Mouse (Mus musculus) spleen, adult 12 weeks (tissue): ENCODE results near the gene Ube2dnl2.

Source experiments
- DNase-seq: peaks from one replicate; pipeline ENCODE4 v3.0.0; 2022; ENCODE audit warnings: low spot score

Ube2dnl2 gene

GRCm38 (mm10) chrX:114907282-114907681 is at the start of gene Ube2dnl2:
Gene Ube2dnl2, plus strand, starts transcription at chrX:114907582.
- no peak for DNase-seq

GRCm38 (mm10) chrX:114895489-114895888 is 11.9 kb upstream of the Ube2dnl2 start:
- DNase-seq: no peak

GRCm38 (mm10) chrX:114897506-114897905 is 9.9 kb upstream of the Ube2dnl2 start:
- DNase-seq: no peak

GRCm38 (mm10) chrX:114903391-114903790 is 4.0 kb upstream of the Ube2dnl2 start:
- DNase-seq: no peak

- DNase-seq: no peak
Observed at GRCm38 (mm10) chrX:114904712-114905111, 2.7 kb upstream of the Ube2dnl2 start, which contains the start of gene Ube2dnl1. Gene Ube2dnl1, plus strand, starts transcription at chrX:114905012.

GRCm38 (mm10) chrX:114955066-114955465 is 47.7 kb downstream of the Ube2dnl2 start:
- no peak for DNase-seq
